Mouse (Mus musculus) heart, embryonic 10.5 days (tissue): ENCODE measurements at regions not wholly inside any gene's neighbourhood (a gene's known extent, or its start where the extent isn't known, plus 50 kb on each side); places are given as distances from the start of the nearest gene placed in this dataset.

Experiments used
- DNase-seq: peaks from one replicate; pipeline ENCODE4 v3.0.0-alpha.2; 2017; ENCODE audit warnings: low spot score
- H3K27ac ChIP-seq: fragments of 300-500 bp; sonication (generic); 2 replicates; pipeline ENCODE4 v1.5.1; 2016; ENCODE audit warnings: mild to moderate bottlenecking
- H3K27me3 ChIP-seq: fragments of 300-500 bp; sonication (generic); 2 replicates; pipeline ENCODE4 v1.6.1; 2016; ENCODE audit warnings: mild to moderate bottlenecking; ENCODE audit not compliant: poor library complexity, insufficient read depth, severe bottlenecking
- H3K36me3 ChIP-seq: fragments of 300-500 bp; sonication (generic); 2 replicates; pipeline ENCODE4 v1.6.1; 2016; ENCODE audit warnings: mild to moderate bottlenecking, moderate library complexity
- H3K4me1 ChIP-seq: fragments of 300-500 bp; sonication (generic); 2 replicates; pipeline ENCODE4 v1.6.1; 2016; ENCODE audit warnings: mild to moderate bottlenecking
- H3K4me3 ChIP-seq: fragments of 300-500 bp; sonication (generic); 2 replicates; pipeline ENCODE4 v1.5.1; 2016; ENCODE audit warnings: mild to moderate bottlenecking, moderate library complexity
- H3K9me3 ChIP-seq: fragments of 300-500 bp; sonication (generic); 2 replicates; pipeline ENCODE4 v1.6.1; 2016; ENCODE audit warnings: mild to moderate bottlenecking, moderate library complexity
- WGBS: fragments of 180-500 bp; shearing (Covaris S2); methylation state at CpG from one replicate; pipeline ENCODE4 v1.1.7; 2016; 5-methylcytosine and 5-hydroxymethylcytosine counted together

- H3K36me3 ChIP-seq, result no peaks in the 10 kb centered on the region
- H3K27me3 ChIP-seq, result no peaks in the 10 kb centered on the region
- no peaks in the 10 kb centered on the region for H3K9me3 ChIP-seq
- WGBS, result 86% methylated on average over 11 of the region's 11 CpGs
- H3K27ac ChIP-seq, result no peak overlapping the region
- peaks cover 18% of the 10 kb centered on the region for H3K4me1 ChIP-seq
- no peak for DNase-seq
- no peak overlapping the region for H3K4me3 ChIP-seq
Measured at GRCm38 (mm10) chr10:96735146-96735545, 118.3 kb downstream of the Btg1 start.

DNA sequence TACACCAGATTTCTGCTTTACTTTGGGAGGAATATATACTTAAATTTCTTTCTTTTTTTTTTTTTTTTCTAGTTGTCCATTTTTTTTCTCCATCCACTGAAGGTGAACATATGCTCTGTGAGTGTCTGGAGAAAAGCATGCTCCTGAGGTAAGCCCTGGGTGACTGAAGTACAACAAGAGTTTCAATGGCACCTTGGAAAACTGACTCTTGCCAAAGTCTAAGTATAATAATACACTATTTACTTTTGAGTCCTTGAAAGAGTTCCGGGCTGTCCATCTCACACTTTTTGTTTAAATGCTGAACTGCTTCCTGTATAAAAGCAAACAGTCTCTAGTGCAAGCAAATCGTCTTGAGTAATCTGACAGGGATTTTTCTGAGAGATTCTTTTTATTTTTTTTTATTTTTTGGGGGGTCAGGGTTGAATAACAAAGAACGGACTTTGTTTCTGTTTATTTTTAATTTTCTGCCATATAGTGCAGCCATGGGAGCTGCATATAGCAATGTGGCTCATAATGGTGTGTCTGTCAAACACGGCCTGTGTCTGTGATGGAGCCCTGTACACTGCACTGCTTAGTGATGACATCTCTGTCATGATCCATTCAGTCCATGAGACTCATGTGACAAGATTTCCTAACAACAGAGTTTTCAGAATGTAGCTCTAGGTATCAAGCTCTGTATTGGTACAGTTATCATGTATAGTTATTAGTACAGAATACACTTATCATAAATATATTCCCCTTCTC lies 119.3 kb downstream of the Btg1 start:
- WGBS, result 64% methylated on average over 4 of the region's 4 CpGs
- peaks cover 14% of the 10 kb centered on the region for H3K4me1 ChIP-seq
- H3K9me3 ChIP-seq, result no peaks in the 10 kb centered on the region
- H3K27ac ChIP-seq, result no peak overlapping the region
- no peaks in the 10 kb centered on the region for H3K27me3 ChIP-seq
- H3K36me3 ChIP-seq, result no peaks in the 10 kb centered on the region
- no peak overlapping the region for H3K4me3 ChIP-seq
- DNase-seq, result no peak

- Histone ChIP-seq H3K27ac (no peak overlapping the region), H3K4me1 (peaks cover 14% of the 10 kb centered on the region), H3K4me3 (no peak overlapping the region), H3K36me3 (no peaks in the 10 kb centered on the region), H3K27me3 (no peaks in the 10 kb centered on the region), H3K9me3 (no peaks in the 10 kb centered on the region)
- DNase-seq, result no peak
- WGBS, result 76% methylated on average over 6 of the region's 6 CpGs
Measured at GRCm38 (mm10) chr10:96737972-96738371, 121.2 kb downstream of the Btg1 start.

DNA sequence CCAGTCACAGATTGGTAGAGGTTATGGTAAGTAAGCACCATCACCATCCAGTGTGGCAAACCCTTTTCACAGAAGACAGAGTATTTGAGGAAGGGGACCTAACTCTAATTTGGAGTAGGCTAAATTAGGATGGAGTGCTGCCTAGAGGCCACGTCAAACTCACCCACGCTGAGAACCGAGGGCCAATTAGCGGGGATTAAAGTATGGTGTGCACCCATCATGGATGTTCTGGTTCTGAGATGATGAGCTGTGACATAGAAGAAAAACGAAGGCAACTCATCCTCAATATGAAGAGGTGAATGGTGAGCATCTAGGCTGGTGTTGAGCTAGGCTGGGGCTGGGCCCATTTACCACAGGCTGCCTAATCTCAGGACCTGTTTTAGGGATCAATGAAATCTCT lies 121.8 kb downstream of the Btg1 start:
- no peak overlapping the region for H3K27ac ChIP-seq
- 74% methylated on average over 5 of the region's 5 CpGs for WGBS
- H3K4me3 ChIP-seq, result no peak overlapping the region
- no peaks in the 10 kb centered on the region for H3K9me3 ChIP-seq
- peaks cover 12% of the 10 kb centered on the region for H3K4me1 ChIP-seq
- no peak for DNase-seq
- H3K27me3 ChIP-seq, result no peaks in the 10 kb centered on the region
- H3K36me3 ChIP-seq, result no peaks in the 10 kb centered on the region

- Histone ChIP-seq H3K4me1 (0 out of 2 replicates have a peak, but pooled peaks cover 4% of the 10 kb centered on the region), H3K27ac (peak overlapping the region; percentile 33; the same call in 1 of the 2 replicates), H3K27me3 (no peaks in the 10 kb centered on the region), H3K36me3 (no peaks in the 10 kb centered on the region), H3K9me3 (no peaks in the 10 kb centered on the region), H3K4me3 (no peak overlapping the region)
- WGBS, result 33% methylated on average over 11 of the region's 11 CpGs
- no peak for DNase-seq
Measured at GRCm38 (mm10) chr10:96744167-96744777, 127.5 kb downstream of the Btg1 start.

- H3K9me3 ChIP-seq, result no peaks in the 10 kb centered on the region
- no peaks in the 10 kb centered on the region for H3K27me3 ChIP-seq
- WGBS, result 83% methylated on average over 9 of the region's 9 CpGs
- H3K4me3 ChIP-seq, result no peak overlapping the region
- DNase-seq, result no peak
- H3K27ac ChIP-seq, result no peak overlapping the region
- peaks cover 11% of the 10 kb centered on the region for H3K4me1 ChIP-seq
- H3K36me3 ChIP-seq, result no peaks in the 10 kb centered on the region
Measured at GRCm38 (mm10) chr10:96747015-96747663, 130.3 kb downstream of the Btg1 start.

DNA sequence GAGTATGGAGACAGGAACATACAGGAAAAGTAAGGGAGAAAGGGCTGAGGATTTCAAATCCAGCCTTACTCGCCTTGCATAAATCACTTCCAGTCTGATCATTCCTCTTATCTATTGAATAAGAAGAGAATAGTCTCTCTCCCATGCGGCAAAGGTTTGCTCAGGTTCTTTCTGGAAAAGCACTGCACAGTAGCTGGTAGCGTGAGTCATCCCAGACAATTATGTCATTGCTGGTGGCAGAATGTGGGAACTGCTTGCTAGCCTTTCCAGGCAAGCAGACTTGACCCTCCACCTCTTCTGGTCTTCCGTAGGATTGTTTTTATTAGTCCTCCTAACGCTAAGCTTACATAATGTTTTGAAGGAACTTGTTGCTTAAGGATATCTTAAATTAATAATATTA lies 134.1 kb downstream of the Btg1 start:
- no peaks in the 10 kb centered on the region for H3K9me3 ChIP-seq
- no peaks in the 10 kb centered on the region for H3K27me3 ChIP-seq
- H3K4me3 ChIP-seq, result no peak overlapping the region
- 48% methylated on average over 5 of the region's 5 CpGs for WGBS
- H3K4me1 ChIP-seq, result peaks cover 20% of the 10 kb centered on the region
- H3K27ac ChIP-seq, result peak overlapping the region; percentile 52; the same call in 1 of the 2 replicates
- no peaks in the 10 kb centered on the region for H3K36me3 ChIP-seq
- no peak for DNase-seq

DNA sequence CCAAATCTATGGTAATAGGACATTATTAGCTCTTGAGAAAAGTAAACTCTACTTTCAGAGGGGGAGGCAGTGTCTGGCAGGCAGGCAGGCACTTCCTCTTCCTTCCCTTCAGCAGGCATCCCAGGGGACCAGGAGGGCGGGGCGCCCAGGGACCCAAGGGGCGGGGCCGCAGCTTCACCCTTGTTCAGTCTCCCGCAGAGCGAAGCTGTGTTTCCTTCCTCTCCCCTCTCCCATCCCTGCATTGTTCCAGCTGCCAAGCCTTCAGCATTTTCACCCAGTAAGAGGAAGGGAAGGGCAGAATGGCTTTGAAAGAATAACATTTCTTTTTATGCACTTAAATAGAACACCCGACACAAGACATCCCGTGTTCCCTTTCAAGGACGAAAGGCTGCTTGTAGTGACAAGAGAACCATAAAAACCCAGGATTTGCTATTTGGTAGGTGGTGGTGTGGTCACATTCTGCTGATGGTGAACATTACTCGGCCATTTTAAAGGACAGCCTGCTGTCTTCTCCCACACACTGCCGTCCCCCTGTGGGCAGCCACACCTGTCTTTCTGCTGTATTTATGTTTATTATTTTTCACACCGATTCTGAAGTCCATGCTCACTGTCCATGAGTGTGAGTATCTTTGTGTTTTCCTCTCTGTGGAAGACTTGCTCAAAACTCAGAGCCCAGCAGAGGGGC lies 134.9 kb downstream of the Btg1 start:
- H3K27ac ChIP-seq, result peak overlapping the region; percentile 79
- no peaks in the 10 kb centered on the region for H3K36me3 ChIP-seq
- peak overlapping the region; percentile 40 for H3K4me3 ChIP-seq
- WGBS, result 17% methylated on average over 12 of the region's 12 CpGs
- peak; percentile 84 for DNase-seq
- H3K9me3 ChIP-seq, result no peaks in the 10 kb centered on the region
- H3K27me3 ChIP-seq, result no peaks in the 10 kb centered on the region
- H3K4me1 ChIP-seq, result peaks cover 28% of the 10 kb centered on the region

DNA sequence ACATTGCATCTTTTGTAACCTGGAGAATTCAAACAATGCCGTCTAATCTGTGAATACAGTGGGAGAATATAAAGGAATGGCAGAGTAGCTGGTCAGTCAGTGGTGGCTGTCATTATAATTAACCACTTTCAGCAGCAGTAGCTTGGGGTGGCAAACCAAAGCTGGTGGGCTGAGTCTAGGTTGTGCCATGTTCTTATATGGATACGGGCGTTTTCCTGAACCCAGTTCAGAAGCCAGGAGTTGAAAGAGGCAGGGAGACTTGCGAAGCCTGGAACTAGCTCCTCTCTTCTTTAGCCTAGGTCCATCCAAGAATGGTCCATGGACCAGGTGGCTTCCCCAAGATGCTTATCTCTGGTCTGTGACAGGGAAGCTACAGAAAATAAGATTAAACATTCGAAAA lies 135.7 kb downstream of the Btg1 start:
- Histone ChIP-seq H3K9me3 (no peaks in the 10 kb centered on the region), H3K27ac (0 out of 2 replicates have a peak overlapping the region, but pooled peaks have one; percentile 23), H3K4me3 (no peak overlapping the region), H3K36me3 (no peaks in the 10 kb centered on the region), H3K27me3 (no peaks in the 10 kb centered on the region), H3K4me1 (peaks cover 35% of the 10 kb centered on the region)
- no peak for DNase-seq
- WGBS, result 82% methylated on average over 5 of the region's 5 CpGs

GRCm38 (mm10) chr10:96753521-96753920 lies 136.7 kb downstream of the Btg1 start:
- H3K36me3 ChIP-seq, result no peaks in the 10 kb centered on the region
- H3K9me3 ChIP-seq, result no peaks in the 10 kb centered on the region
- H3K4me3 ChIP-seq, result no peak overlapping the region
- peaks cover 35% of the 10 kb centered on the region for H3K4me1 ChIP-seq
- H3K27ac ChIP-seq, result peak overlapping the region; percentile 70; the same call in 1 of the 2 replicates
- no peak for DNase-seq
- no peaks in the 10 kb centered on the region for H3K27me3 ChIP-seq
- 41% methylated on average over 1 of the region's 1 CpGs for WGBS

DNA sequence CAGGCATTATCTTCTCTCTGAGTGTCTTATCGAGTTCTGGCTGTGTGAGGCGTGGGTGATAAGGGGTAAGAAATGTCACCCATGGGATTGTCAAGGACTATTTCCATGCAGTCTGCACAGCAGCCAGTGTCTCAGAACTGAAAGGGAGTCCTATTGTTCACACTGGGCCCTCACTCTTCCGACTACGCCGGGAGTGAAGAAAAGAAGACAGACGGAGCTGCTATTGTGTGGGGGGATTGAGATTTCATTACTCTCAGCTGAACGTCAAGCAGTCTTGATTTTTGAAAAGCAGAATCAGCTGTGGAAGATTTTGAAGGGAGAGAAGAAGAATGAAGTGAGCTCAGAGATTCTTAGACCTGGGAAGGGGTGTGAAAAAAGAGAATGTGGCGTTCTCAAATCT lies 138.9 kb downstream of the Btg1 start:
- Histone ChIP-seq H3K9me3 (no peaks in the 10 kb centered on the region), H3K36me3 (no peaks in the 10 kb centered on the region), H3K4me1 (peaks cover 35% of the 10 kb centered on the region), H3K27me3 (no peaks in the 10 kb centered on the region), H3K27ac (peak overlapping the region; percentile 71), H3K4me3 (no peak overlapping the region)
- WGBS, result 32% methylated on average over 8 of the region's 8 CpGs
- DNase-seq, result no peak

- Histone ChIP-seq H3K27ac (peak overlapping the region; percentile 78), H3K27me3 (no peaks in the 10 kb centered on the region), H3K36me3 (no peaks in the 10 kb centered on the region), H3K4me3 (no peak overlapping the region), H3K9me3 (no peaks in the 10 kb centered on the region), H3K4me1 (peaks cover 34% of the 10 kb centered on the region)
- 19% methylated on average over 5 of the region's 5 CpGs for WGBS
- DNase-seq, result no peak
Measured at GRCm38 (mm10) chr10:96756355-96757084, 139.7 kb downstream of the Btg1 start.
